Mouse (Mus musculus) heart, adult 8-10 months (tissue): Measurements from ENCODE around the gene Efna4. TPM values are rescaled to one million over a fixed set of nuclear protein-coding genes. Genes with fewer than 3 reads are reported as not detected.

Source experiments
- DNase-seq: peaks from one replicate; pipeline ENCODE4 v3.0.0; 2022; ENCODE audit warnings: low spot score
- total RNA-seq, 4 experiments: library from RNA; stranded (reverse); gene quantifications; 2 replicates each; pipeline ENCODE4 v1.2.4; 2022

The Efna4 gene
- total RNA-seq, 4 experiments from 2014 or later, result 0.19 to 0.34 (median 0.27) TPM; not detected in 1

DNA sequence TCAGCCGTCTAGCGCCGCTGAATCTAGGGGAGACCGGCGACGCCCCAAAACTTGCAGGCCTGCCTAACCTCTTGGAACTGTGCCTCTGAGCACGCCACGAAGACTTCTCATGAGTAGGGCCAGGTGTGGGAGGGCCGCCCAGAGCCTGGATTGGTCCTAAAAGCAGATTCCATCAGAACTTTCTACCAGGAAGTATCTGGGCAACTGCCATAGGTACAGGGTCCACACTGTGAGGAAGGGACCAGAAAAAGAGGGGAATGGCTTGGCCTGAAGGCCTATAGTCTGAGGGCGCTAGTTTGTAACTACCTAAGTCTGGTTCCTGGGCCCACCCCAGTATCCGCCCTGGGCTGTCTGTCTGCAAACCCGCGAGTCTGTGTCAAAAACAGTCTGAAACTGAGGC is 6.3 kb downstream of the Efna4 start:
- DNase-seq, result no peak

GRCm38 (mm10) chr3:89330948-89331347 is 6.9 kb downstream of the Efna4 start:
- DNase-seq, result no peak

DNA sequence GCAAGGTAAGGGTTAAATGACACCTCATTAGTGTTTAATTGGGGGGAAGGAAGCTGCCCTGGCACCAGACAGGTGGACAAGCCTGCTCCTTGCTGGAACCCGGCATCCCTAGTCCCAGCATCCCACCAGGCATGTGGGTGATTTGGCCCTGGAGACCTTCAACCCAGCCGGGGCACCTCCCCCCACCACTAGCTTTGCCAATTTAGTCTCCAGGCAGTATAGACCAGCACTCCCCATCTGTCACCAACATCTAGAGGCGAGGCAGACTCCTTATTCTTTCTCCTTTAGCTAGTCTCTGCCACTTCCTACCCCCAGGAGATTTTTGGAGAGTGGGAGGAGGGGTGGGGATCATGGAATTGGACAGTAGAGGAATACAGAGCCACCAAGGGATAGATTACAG is 7.5 kb downstream of the Efna4 start:
- DNase-seq, result no peak

DNA sequence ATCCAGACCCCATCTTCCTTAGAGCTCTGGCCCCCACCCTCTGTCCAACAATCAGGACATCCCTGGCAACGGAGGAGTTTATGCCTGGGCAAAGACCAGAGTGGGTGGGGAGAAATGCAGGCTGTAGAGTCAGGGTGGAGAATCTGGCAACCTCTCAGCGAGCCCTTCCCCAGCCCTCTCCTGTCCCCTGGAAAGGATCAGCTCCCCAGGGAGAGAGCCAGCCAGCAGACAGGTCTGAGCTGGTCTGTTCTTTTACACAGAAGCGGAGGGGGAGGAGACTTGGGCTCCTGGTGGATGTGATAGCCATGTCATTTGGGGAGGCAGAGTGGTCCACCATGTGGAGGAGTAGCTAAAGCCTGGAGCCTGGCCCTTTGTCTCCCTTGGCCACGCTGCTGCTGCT is 9.2 kb downstream of the Efna4 start:
- DNase-seq, result no peak

- no peak for DNase-seq
These were observed 10.4 kb downstream of the Efna4 start for GRCm38 (mm10) chr3:89327371-89327870.

DNA sequence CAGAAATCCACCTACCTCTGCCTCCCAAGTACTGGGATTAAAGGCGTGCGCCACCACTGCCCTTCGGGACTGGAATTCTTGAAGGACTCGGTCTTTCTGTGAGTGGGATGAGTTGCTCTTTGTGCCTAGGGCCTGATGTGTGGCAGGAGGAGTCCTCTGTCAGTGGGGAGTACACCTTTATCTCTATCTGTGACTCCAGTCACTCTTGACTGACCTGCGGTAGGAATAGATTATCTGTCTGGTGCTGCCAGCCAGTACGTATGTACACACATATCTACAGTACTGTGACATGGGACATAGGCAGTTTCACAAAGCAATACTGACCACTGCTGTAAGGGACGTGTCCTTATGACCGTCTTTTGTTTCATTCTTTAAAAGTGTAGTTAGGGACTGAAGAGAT is 11.9 kb downstream of the Efna4 start:
- DNase-seq, result no peak

DNA sequence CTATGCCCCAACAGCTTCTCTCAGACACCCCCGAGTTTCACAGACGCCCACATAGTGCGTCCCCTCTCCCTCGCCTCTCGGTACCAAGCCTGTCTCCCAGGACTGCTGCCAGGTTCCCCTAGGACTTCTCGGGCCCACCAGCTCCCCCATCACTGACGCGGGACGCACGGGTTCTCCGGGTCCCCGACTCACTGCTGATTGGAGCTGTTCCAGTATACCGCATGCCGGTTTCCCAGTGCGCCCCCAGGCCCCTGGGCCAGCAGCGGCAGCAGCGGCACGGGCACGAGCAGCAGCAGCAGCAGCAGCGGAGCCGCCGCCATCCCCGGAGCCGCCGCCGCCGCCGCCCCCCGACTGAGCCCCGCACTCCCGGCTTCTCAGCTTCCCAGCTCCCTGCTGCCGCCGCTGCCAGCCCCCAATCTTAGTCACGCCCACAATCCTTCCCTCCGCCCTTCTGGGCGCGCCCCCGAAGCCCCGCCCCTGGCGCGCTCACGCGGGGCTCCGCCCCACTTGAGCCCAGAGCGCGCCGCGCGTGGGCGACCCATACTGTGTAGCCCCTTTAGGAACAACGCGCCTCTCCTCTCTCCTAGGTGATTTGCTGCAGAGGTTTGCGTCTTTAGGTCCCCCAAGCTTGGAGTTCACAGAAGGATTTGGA is 15.2 kb downstream of the Efna4 start, which contains the start of gene Efna3:
Gene Efna3, minus strand, starts transcription at position 452 of the 652 bp plus-strand sequence.
- peak; percentile 38 for DNase-seq

- no peak for DNase-seq
These were observed 15.7 kb downstream of the Efna4 start for GRCm38 (mm10) chr3:89322131-89322500.

DNA sequence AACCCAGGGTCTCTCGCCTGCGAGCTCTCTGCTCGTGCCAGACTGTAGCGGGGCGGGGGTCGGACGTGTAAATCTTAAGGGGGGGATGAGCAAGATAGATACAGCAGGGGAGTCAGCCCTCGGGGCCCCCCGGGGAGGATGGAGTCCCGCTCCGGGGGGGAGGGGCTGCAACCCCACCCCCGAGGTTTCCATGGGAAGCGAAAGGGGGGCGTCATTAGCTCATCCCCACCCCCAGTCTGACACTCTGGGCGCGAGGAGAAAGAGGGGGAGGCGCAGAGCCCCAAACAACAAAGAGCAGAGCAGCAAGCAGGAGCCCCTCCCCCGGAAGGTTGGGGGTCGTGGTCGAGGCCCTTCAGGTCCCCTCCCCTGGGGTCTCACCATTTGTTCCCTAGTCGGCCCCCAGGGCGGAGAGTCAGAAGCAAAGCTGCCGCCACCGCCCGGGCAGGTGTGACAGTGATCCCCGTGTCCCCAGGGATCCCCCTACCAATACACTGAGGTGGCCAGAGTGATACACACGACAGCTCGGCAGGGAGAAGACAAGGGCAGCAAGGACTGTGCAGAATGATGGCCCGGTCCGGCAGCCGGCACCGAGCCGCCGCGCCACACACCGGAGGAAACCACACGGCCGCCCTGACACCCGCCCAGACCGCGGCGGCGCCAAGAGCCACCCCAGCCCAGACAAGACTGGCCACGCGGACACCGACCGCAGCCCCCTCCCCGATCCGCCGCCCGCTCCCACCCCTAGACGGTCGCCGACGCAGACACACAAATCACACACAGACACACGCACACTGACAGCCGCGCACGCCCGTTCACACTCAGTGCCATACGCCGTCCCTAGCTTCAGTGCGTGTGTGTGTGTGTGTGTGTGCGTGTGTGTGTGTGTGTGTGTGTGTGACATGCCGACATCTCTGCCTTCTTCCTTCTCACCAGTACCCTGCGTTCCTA is 16.4 kb downstream of the Efna4 start:
- no peak for DNase-seq

GRCm38 (mm10) chr3:89320581-89321182 is 17.1 kb downstream of the Efna4 start:
- no peak for DNase-seq

- no peak for DNase-seq
These were observed 18.1 kb downstream of the Efna4 start for GRCm38 (mm10) chr3:89319591-89320350.

GRCm38 (mm10) chr3:89318971-89319590 is 18.7 kb downstream of the Efna4 start:
- no peak for DNase-seq

- DNase-seq, result no peak
These were observed 19.5 kb downstream of the Efna4 start for GRCm38 (mm10) chr3:89318316-89318715.

DNA sequence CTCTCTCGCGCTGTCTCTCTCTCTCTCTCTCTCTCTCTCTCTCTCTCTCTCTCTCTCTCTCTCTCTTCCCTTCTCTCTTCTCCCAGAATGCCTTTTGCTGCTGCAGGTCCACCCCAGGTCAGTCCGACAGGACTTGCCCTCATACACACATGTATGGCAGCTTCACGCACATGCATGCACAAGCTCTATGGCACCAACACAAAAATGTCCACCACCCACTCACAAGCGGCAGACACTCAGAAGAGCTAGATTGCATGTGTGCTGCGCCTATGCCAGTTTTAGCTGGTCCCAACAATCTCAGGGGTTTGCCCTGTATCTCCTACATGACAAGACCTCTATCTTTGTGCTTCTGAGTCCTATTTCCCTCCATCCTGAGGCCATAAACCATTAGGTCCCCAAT is 20.6 kb downstream of the Efna4 start:
- no peak for DNase-seq

GRCm38 (mm10) chr3:89316833-89317232 is 21.0 kb downstream of the Efna4 start:
- DNase-seq, result peak; percentile 89

DNA sequence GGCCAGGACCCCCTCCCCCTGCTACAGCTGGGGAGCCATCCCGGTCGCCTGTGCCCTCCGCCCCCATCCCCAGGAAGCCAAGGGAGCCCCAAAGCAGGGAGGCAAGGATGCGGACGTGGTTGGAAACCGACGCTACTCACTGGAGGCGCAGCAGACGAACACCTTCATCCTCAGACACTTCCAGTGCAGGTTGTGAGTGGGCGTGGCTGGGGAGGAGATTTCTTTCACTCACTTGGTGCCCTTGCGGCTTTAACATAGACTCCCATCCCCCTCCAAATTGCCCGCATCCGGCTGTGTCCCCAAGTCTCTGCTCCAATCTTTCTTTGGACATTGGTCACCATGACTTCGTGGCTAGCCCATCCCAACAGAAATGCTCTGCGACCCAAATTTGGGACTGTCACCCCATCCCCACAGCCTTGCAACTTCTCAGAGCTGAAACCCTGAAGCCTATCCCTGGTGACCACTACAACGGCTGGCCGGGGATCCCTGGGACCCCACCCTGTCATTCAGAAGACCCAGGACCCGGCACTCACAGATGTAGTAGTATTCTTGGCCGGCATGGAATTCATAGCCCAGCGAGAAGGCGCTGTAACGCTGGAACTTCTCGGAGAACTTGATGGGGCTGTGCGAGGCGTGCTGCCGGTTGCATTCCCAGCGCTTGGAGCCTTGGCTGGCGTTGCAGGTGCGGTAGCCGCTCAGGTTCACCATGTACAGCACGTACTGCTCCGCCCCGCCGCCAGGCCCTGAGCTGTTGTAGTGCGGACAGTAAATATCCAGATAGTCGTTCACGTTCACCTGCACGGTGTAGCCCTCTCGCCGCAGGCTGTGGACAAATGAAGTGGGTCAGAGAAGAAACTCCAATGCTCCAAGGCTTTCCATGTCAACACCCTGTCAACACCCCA is 21.6 kb downstream of the Efna4 start:
- DNase-seq, result no peak

DNA sequence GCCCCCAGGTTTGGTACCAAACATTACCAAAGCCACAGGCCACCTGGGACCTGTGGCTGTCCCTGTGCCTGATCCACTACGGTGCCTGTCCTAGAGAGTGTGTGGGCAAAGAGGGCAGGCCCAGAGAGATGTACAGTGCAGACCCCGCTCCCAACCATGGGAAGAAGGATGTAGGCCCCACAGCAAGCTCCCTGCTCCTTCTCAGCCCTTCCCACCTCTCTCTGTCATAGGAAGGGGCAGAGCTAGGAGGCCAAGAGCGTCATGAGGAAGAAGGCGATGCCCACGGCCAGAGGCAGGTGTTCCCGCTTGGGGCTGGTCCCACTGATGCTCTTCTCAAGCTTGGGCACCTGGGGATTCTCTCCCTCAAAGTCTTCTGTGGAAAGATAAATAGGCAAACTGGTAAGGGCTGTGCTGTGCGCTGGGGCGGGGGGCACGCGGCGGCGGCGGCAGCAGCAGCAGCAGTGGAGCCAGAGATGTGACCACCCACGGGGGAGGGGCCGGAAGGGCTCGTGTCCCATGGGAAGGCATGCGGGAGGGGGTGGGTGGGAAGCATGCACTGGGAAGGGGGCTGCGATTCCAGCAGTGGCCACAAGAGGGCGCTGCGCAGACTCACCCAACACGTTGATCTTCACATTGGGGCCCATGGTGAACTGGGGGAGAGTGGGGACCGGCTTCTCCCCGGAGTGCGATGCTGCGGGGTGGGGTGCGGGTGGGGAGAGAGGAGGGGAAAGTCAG is 22.5 kb downstream of the Efna4 start:
- DNase-seq, result peak; percentile 69

DNA sequence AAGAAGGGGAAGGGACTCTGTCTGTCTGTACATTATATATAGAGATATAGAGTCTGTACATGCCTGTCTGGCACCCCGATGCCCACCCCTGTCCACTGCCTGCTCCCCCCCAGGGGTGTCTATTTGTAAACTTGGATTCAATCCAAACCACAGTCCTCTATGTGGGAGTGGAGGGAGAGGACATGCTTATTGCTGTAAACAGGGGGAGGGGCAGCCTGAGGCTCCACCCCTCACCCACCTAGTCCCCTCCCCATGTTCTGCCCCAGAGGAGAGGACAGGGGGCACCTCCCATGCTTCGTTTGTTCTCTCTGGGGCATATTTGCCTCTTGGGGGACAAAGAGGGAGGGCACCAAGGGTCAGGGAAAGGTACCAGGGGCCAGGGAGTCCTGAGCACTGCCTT is 23.0 kb downstream of the Efna4 start:
- no peak for DNase-seq

GRCm38 (mm10) chr3:89314340-89314739 is 23.5 kb downstream of the Efna4 start:
- DNase-seq, result no peak
